Mouse (Mus musculus) testis, adult 2 months (tissue): ENCODE measurements around the gene Fam227b.

Experiments
- CTCF ChIP-seq: fragments of 200-500 bp; IDR thresholded peaks from 2 replicates; pipeline ENCODE4 v1.5.1; 2012; ENCODE audit warnings: low read depth, mild to moderate bottlenecking, inconsistent platforms, low read length, moderate library complexity; ENCODE audit not compliant: control insufficient read depth, insufficient read depth, insufficient replicate concordance
- POLR2A ChIP-seq: fragments of 200-500 bp; IDR thresholded peaks from 2 replicates; pipeline ENCODE4 v1.6.1; 2012; ENCODE audit warnings: low read depth, mild to moderate bottlenecking, inconsistent platforms, low read length, moderate library complexity; ENCODE audit not compliant: control insufficient read depth

DNA sequence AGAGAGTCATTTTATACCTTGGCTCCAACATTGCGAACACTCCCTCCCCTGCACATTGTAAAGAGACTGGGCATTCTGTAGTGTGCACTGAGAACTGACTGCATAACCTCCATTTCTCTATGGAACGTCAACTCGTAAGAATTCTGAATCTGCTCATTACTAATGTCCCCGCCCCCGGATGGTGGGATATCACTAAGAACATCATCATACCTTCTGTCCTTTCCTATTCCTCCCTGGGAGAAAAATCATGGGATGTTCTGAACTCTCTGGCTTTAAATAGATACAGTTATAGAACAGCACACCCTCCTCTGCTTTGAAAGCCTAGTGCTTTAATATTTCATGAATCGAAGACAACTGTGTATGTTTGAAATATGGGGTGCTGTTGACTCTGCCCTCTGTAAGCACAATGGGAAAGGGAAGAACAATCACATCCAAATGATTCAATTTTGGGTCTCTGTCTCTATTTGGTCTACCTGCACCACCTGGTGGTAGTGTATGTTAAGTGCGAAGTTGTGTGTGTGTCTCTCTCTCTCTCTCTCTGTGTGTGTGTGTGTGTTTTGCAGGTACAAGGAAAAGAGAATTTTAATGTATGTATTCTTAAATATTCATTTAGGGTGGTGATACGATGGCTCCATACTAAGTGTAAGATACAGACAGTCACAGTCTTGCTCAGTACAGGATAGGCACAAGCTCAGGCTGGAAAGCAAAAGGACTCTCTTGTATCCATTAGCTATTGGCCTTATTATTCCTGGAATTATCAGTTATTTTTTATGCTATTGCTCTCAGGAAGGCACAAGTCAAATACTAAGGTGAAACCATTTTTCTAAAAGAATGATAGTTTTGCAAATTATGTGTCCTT, 118.5 kb downstream of the Fam227b start:
- TF ChIP-seq CTCF (no peak), POLR2A (no peak)
